Mouse (Mus musculus) olfactory bulb, adult 2 months (tissue): ENCODE results near the gene Mrpl17.

ENCODE experiments used
- CTCF ChIP-seq: fragments of 200-500 bp; IDR thresholded peaks from 2 replicates; pipeline ENCODE4 v1.5.1; 2012; ENCODE audit warnings: low read depth, mild to moderate bottlenecking, low read length, moderate library complexity; ENCODE audit not compliant: insufficient read depth
- POLR2A ChIP-seq: fragments of 200-500 bp; IDR thresholded peaks from 2 replicates; pipeline ENCODE4 v1.6.1; 2012; ENCODE audit warnings: mild to moderate bottlenecking, low read depth, low read length, moderate library complexity; ENCODE audit not compliant: insufficient read depth

DNA sequence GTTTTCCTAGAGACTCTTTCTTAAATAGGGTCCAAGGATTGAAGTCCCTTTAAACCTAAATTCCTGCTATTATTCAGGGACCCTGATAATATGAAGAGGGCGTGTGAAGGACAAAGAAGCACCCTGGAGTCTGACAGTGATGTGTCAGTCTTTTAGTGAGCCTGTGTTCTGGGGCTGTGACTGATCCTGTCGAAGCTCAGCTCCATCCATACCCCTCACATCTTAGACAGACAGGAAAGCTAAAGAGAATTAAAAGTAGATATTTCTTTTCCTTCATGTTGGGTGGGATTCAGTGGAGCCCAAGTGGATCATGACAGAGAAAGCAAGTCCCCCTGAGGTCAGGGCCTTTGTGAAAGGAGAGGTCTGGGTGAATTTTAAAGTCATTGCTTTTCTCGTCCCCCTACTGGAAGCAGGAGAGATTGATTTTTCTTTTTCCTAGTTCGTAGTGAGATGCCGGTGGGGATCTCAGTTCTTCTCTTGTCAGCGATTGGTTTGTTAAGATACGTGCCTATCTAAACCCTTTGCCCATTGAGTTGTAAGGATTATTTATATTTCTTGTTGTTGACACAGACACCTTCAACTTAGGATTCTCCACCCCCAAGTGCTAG, 15.0 kb downstream of the Mrpl17 start:
- TF ChIP-seq CTCF (no peak), POLR2A (no peak)
